Mouse (Mus musculus) adrenal gland, postnatal 14 days (tissue): Measurements from ENCODE around the gene Cpne9. TPM values are rescaled to one million over a fixed set of nuclear protein-coding genes. Genes with fewer than 3 reads are reported as not detected.
"Not testable (repeated sequence)": the region's sequence is repeated elsewhere in the genome, so short reads cannot be mapped to it uniquely, and the experiment has no call there.

ENCODE experiments used
- DNase-seq: peaks from one replicate; pipeline ENCODE4 v3.0.0; 2021; ENCODE audit warnings: mixed read lengths
- total RNA-seq: library from RNA; stranded (reverse); gene quantifications from 2 replicates; pipeline ENCODE4 v1.2.3, GENCODE M21; 2021

Cpne9 gene
- total RNA-seq, 1 experiment from 2014 or later = 0.70 TPM

GRCm38 (mm10) chr6:113290346-113290745 lies 8.2 kb downstream of the Cpne9 start:
- no peak for DNase-seq

GRCm38 (mm10) chr6:113292938-113293337 lies 10.8 kb downstream of the Cpne9 start:
- DNase-seq = no peak

DNA sequence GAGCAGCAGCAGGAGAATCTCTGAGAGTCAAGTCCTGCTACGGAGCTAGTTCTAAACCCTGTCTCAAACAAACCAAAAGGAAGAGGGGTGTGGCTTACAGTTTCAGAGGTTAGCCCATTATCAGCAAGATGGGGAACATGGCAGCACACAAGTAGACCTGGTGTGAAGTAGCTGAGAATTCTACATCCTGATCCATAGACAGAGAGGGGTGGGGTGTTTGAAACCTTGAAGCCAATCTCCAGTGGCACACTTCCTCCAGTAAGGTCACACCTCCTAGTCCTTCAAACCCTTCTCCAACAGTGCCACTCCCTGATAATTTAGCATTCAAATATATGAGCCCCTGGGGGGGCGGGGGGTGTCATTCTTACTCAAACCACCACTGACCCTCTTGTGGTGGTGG lies 13.9 kb downstream of the Cpne9 start:
- DNase-seq = no peak

DNA sequence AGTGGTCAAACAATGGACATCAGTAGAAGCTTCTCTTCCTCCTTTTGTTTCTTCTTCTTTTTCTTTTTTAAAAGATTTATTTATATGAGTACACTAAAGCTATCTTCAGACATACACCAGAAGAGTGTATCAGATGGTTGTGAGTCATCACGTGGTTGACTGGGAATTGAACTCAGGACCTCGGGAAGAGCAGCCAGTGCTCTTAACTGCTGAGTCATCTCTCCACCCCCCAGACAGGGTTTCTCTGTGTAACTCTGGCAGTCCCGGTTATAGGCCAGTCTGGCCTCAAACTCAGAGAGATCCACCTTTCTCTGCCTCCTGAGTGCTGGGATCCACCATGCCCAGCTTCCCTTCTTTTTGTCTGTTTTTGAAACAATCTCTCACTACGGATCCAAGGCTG lies 14.5 kb downstream of the Cpne9 start:
- DNase-seq = no peak

DNA sequence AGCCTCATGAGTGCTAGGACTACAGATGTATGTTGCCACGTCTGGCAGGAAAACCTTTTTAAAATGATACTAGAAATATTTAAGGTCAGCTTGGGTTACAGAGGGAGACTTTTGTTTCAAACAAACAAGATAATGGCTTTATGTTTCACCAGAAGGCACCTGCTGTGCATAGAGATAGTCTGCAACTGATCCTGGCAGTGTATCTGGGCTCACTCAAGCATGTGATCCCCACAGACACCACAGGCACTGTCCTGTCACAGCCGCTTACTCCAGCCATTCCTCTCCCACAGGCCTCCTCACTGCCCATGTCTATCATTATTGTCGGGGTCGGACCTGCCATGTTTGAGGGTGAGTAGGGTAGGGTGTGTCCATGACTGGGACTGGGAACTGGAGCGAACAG lies 19.2 kb downstream of the Cpne9 start:
- no peak for DNase-seq

DNA sequence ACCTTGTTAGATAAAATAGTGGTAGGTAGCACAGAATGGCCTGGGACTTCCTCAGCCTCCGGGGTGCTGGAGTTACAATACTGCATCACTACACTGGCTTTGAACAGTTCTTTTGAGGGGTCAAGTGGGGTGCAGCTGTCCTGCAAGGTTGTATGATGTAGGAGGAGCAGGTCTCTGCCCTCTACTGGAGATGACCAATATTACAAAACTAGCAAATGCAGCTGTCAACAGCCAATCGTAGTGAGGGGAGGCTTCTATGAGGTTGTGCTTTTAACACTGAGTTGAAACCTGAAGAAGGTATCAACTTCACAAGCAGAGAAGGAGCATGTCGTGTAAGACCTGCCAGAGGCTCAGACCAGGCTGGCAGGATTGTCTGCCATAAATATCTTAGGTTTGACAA lies 20.2 kb downstream of the Cpne9 start:
- no peak for DNase-seq

- peak; percentile 100 for DNase-seq
Observed at GRCm38 (mm10) chr6:113306322-113306985, 24.3 kb downstream of the Cpne9 start.

GRCm38 (mm10) chr6:113306986-113307349 lies 24.9 kb downstream of the Cpne9 start, which contains the start of gene Brpf1:
Gene Brpf1, plus strand, starts transcription at chr6:113307137.
- DNase-seq = no peak

GRCm38 (mm10) chr6:113307481-113308121 lies 25.5 kb downstream of the Cpne9 start:
- peak; percentile 85 for DNase-seq

- peak; percentile 77 for DNase-seq
Observed at GRCm38 (mm10) chr6:113308141-113308540, 26.0 kb downstream of the Cpne9 start.

DNA sequence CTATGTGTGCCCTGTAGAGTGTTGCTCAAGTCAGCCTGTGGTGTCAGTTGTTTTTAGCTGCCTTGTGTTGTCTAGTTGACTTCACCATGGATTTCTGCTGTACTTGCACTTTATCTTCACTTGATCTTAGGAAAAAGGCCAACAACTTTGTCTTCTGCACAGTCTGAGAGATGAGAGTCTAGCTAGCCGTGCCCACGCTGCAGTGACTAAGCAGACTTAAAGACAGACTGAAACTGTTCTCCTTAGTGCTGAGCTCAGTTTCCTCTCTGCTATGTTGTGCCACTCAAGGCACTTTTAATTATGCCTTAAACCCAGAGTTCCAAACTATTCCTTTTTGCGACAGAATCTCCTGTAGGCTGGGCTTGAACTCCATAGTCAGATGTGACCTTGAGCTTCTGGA lies 33.9 kb downstream of the Cpne9 start:
- no peak for DNase-seq

DNA sequence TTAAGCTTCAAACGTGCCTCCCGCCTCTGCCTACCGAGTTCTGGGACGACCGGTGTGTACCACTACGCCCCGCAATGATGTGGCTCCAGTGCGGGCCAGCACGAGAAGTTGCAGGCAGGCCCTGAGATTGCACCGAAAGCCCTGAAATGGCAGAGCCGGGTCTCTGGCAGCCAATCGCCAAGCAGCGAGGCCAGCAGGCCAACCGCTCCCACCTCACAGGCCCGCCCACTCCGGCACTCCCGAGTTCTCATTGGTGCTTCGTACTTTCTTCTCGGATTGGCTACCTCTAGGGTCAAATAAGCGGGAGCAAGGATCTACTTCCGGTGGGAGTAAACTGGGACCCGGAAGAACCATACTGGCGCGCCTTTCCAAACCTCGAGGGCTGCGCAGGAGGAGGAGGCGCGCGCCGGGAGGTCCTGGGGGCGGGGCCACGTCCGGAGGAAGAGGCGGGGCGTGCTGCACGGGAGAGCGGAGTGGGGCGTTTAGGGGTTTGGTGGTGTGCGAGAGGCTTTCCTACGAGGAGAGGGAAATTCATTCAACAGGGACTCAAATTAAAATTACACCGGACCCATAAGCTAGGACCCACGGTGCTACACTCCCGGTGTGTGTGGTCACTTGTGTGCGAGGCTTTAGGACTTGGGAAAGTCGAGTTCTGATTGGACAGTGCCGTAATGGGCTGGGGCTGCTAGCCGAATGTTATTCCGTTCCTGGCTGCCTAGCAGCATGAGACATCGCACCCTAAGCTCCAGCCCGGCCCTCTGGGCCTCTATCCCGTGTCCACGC lies 44.6 kb downstream of the Cpne9 start, which contains the start of gene Ogg1:
TSS of gene Ogg1 (plus strand) at position 440 of the 783 bp plus-strand sequence.
- DNase-seq = peak; percentile 98

DNA sequence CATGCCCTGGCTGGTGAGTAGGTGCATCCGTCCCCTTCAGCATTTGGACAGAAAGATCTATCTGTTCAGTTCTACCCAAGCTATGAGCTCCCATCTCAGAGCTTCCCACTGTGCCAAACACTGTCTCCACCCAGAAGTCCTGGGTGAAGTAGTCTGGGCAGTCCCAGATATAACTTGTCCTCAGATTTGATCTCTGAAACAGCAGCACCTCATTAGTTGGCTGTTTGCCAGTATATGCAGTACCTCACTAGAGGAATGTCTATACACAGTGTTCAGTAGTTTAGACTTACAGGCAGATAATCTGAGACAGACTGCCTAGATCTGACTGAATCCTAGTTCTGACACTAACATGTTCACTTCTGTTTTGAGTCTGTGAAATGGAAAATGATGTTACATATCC lies 47.3 kb downstream of the Cpne9 start:
- no peak for DNase-seq

GRCm38 (mm10) chr6:113330547-113330946 lies 48.4 kb downstream of the Cpne9 start:
- peak; percentile 35 for DNase-seq

DNA sequence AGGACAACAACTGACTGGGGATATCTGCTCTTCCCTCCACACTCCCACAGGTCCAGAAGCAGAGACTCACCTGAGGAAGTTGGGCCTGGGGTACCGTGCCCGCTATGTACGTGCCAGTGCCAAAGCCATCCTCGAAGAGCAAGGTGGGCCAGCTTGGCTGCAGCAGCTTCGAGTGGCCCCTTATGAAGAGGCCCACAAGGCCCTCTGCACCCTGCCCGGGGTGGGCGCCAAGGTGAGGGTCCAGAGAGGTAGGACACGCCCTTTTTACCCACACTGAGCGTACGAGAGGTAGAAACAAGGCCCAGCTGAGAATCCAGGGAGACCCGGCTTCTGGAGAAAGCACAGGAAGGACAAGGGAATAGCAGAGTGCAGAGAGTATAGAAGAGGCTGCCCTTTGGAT lies 49.6 kb downstream of the Cpne9 start:
- no peak for DNase-seq

GRCm38 (mm10) chr6:113332734-113333133 lies 50.6 kb downstream of the Cpne9 start:
- not testable (repeated sequence) for DNase-seq

DNA sequence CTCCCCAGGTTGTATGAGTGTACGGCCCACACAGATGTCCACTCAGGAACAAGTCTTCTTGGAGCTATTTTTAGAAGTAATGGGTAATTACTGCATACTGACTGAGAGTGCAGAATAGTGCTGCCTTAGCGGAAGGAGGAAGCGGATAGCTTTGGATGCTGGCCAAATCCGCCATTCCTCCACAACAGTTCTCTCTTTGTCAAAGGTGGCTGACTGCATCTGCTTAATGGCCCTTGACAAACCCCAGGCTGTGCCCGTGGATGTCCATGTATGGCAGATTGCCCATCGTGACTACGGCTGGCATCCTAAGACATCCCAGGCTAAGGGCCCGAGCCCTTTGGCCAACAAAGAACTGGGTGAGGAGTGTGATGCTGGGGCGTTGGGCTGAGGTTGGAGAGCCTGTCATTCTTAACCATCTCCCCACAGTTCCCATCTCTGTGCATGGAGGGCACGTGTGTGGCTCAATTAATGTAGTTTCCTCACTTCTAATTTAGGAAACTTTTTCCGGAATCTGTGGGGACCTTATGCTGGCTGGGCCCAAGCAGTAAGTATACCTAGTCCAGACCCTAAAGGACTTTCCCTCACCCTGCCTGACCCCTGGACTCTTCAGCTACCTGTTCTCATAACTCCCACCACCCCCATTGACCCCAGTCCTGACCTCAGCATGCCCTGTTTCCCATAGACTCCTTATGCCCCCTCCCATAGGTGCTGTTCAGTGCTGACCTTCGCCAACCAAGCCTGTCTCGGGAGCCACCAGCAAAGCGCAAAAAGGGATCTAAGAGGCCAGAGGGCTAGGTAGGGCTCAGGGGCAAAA lies 51.2 kb downstream of the Cpne9 start:
- DNase-seq = peak; percentile 54

GRCm38 (mm10) chr6:113334216-113334615 lies 52.1 kb downstream of the Cpne9 start:
- DNase-seq = no peak

GRCm38 (mm10) chr6:113336852-113337620 lies 54.9 kb downstream of the Cpne9 start:
- peak; percentile 73 for DNase-seq

DNA sequence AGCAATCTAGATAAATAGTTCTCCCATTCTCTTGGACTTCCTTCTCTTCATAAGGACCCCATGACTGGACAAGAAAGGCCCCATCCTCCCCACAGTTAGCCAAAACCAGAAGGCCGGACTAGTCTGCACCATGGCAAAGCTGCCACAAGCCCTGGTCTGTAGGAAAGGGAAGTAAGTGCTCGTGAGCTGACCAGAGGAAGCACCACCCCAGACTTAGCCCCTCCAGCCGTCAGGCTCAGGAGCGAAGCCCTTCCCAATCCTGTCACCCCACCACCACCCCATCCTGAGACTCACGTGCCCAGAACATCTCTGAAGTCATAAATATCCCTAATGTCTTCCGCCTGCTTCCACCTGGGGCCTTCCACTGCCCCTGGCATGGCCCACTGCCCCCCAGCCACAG lies 59.5 kb downstream of the Cpne9 start:
- DNase-seq = no peak

GRCm38 (mm10) chr6:113342297-113342696 lies 60.2 kb downstream of the Cpne9 start:
- DNase-seq = no peak
